Mouse (Mus musculus) MEL (cell line): Measurements from ENCODE around the gene Fermt2.
"Not testable (repeated sequence)": the region's sequence is repeated elsewhere in the genome, so short reads cannot be mapped to it uniquely, and the experiment has no call there.

ENCODE experiments used
- CTCF ChIP-seq, 3 experiments: IDR thresholded peaks in 2 of 3; conservative IDR thresholded peaks in 1 of 3; 2 replicates each; pipeline ENCODE4 v1.5.1; 2011 to 2012; ENCODE audit warnings: low read length in 3 of 3, low read depth in 2 of 3, mild to moderate bottlenecking in 2 of 3, improper control_type of control experiment in 1 of 3, inconsistent platforms in 1 of 3, mixed read lengths in 1 of 3, moderate library complexity in 1 of 3; ENCODE audit not compliant: control insufficient read depth in 1 of 3, insufficient read depth in 1 of 3, poor library complexity in 1 of 3, severe bottlenecking in 1 of 3
- E2F4 ChIP-seq: IDR thresholded peaks from 2 replicates; pipeline ENCODE4 v1.6.1; 2011; ENCODE audit warnings: low read depth, low read length, improper control_type of control experiment, borderline replicate concordance
- EP300 ChIP-seq, 2 experiments: IDR thresholded peaks; 2 replicates each; pipeline ENCODE4 v1.6.1; 2011; ENCODE audit warnings: improper control_type of control experiment in 2 of 2, low read length in 2 of 2, low read depth in 1 of 2, mild to moderate bottlenecking in 1 of 2
- GATA1 ChIP-seq: IDR thresholded peaks from 2 replicates; pipeline ENCODE4 v1.6.1; 2011; ENCODE audit warnings: low read depth, low read length, improper control_type of control experiment
- JUND ChIP-seq: IDR thresholded peaks from 2 replicates; pipeline ENCODE4 v1.6.1; 2011; ENCODE audit warnings: low read depth, mild to moderate bottlenecking, improper control_type of control experiment, low read length
- KAT2A ChIP-seq: conservative IDR thresholded peaks from 2 replicates; pipeline ENCODE4 v1.6.1; 2012; ENCODE audit warnings: low read depth, low read length, improper control_type of control experiment, inconsistent platforms
- MXI1 ChIP-seq: IDR thresholded peaks from 2 replicates; pipeline ENCODE4 v1.6.1; 2011; ENCODE audit warnings: mild to moderate bottlenecking, low read depth, low read length, improper control_type of control experiment
- POLR2A ChIP-seq, 2 experiments: IDR thresholded peaks; 2 replicates each; pipeline ENCODE4 v1.6.1; 2011 to 2012; ENCODE audit warnings: low read length in 2 of 2, mild to moderate bottlenecking in 2 of 2, control low read depth in 1 of 2, improper control_type of control experiment in 1 of 2, low read depth in 1 of 2, moderate library complexity in 1 of 2; ENCODE audit not compliant: control insufficient read depth in 1 of 2, insufficient read depth in 1 of 2, poor library complexity in 1 of 2
- POLR2AphosphoS2 ChIP-seq: IDR thresholded peaks from 2 replicates; pipeline ENCODE4 v1.6.1; 2011; ENCODE audit warnings: low read length, improper control_type of control experiment
- POLR2AphosphoS5 ChIP-seq: IDR thresholded peaks from 2 replicates; pipeline ENCODE4 v1.6.1; 2012; ENCODE audit warnings: low read depth, borderline replicate concordance, mild to moderate bottlenecking, inconsistent platforms, low read length, moderate library complexity, mixed read lengths
- RAD21 ChIP-seq: IDR thresholded peaks from 2 replicates; pipeline ENCODE4 v1.6.1; 2011; ENCODE audit warnings: mild to moderate bottlenecking, low read depth, low read length, improper control_type of control experiment
- SMC3 ChIP-seq: IDR thresholded peaks from 2 replicates; pipeline ENCODE4 v1.6.1; 2011; ENCODE audit warnings: low read depth, low read length, improper control_type of control experiment
- ZKSCAN1 ChIP-seq: IDR thresholded peaks from 2 replicates; pipeline ENCODE4 v1.6.1; 2012; ENCODE audit warnings: low read depth, mild to moderate bottlenecking, inconsistent platforms, low read length, improper control_type of control experiment, moderate library complexity

GRCm38 (mm10) chr14:45487201-45487600, 42.7 kb downstream of the Fermt2 start:
- not testable (repeated sequence) for TF ChIP-seq POLR2AphosphoS5; EP300 (IDR thresholded peaks at IDR 0.05; ENCODE audit: low read depth in 1 of 2, low read length in 2 of 2); KAT2A; GATA1; ZKSCAN1; CTCF (IDR thresholded peaks at IDR 0.05 in 2 of 3, conservative IDR thresholded peaks at IDR 0.05 in 1 of 3; ENCODE audit: control insufficient read depth in 1 of 3, insufficient read depth in 1 of 3, low read depth in 2 of 3, low read length in 3 of 3, poor library complexity in 1 of 3, severe bottlenecking in 1 of 3); SMC3; E2F4; MXI1; POLR2AphosphoS2; POLR2A (IDR thresholded peaks at IDR 0.05; ENCODE audit: control insufficient read depth in 1 of 2, insufficient read depth in 1 of 2, low read depth in 1 of 2, low read length in 2 of 2, poor library complexity in 1 of 2); RAD21; JUND
